Mouse (Mus musculus) brain, embryonic 14.5 days (tissue): ENCODE measurements around the gene Hmcn1.

Source experiments
- CTCF ChIP-seq: fragments of 200-500 bp; IDR thresholded peaks from 2 replicates; pipeline ENCODE4 v1.5.1; 2012; ENCODE audit warnings: inconsistent platforms, mild to moderate bottlenecking, moderate library complexity, borderline replicate concordance; ENCODE audit not compliant: insufficient read depth, insufficient read length; ENCODE audit errors: extremely low read depth
- POLR2A ChIP-seq: fragments of 200-500 bp; IDR thresholded peaks from 2 replicates; pipeline ENCODE4 v1.6.1; 2012; ENCODE audit warnings: mild to moderate bottlenecking, inconsistent platforms, borderline replicate concordance; ENCODE audit not compliant: poor library complexity, insufficient read depth, insufficient read length, severe bottlenecking; ENCODE audit errors: extremely low read depth

DNA sequence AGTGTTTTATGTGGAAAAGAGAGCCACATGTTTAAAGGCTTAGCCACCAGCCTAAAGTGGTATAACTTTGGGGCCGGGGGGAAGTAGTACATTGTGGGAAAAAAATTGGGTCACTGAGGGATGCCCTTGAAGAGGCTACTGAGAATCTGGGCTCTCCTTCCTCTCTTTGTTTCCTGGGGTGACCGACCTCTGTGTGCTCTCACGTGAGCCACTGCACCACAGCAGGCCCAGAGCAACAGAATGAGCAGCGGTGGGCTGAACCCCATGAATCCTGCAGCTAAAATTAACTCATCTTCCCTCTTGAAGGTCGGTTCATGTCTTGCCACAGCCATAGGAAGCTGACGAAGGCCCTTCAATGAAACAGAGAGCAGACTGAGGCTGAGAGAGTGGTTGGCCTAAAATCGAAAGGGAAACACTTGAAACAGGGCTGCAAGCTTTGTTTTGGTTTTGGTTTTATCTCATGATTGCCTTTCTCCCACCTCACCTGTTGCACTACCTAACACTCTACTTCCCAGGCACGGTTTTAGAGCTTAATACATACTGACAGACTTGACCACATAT lies 8.7 kb upstream of the Hmcn1 start:
- TF ChIP-seq CTCF (no peak), POLR2A (no peak)
